ENCODE assay signal across 24 mouse cellular contexts in genomic region chr13:37302877-37303276, GRCm38 (mm10). TPM values are rescaled to one million over a fixed set of nuclear protein-coding genes. Genes with fewer than 3 reads are reported as not detected.
DNase-seq lines count a peak whose midpoint lies in the region; ATAC-seq lines count a peak whose summit lies in the region.
"Had no signal": no experiment of that assay in that cellular context is flagged by ENCODE, and none has a peak within 500 bp of the region (broad histone marks: within the 10 kb centered on the region; RNA-seq: fewer than 3 reads in every experiment).

No protein-coding gene starts in this region.

- no peak for ATAC-seq in hindbrain, embryonic 11.5 days (ENCODE audit: low FRiP score)
- ATAC-seq: CD4-positive, CD25-positive, alpha-beta regulatory T cell, adult 4 months; forebrain, embryonic 16.5 days; hindbrain, postnatal 0 days had no signal

- H3K27me3 ChIP-seq in limb, embryonic 10.5 days (ENCODE audit: low read depth, poor library complexity, severe bottlenecking) = no peaks in the 10 kb centered on the region
- no peaks in the 10 kb centered on the region for H3K27me3 ChIP-seq in hindbrain, embryonic 11.5 days (ENCODE audit: control insufficient read depth, insufficient read depth, low read length)
- H3K27me3 ChIP-seq: embryonic facial prominence, embryonic 12.5 days; heart, embryonic 13.5 days; hindbrain, embryonic 13.5 days had no signal

- 0 out of 2 replicates have a peak, but pooled peaks cover 3% of the 10 kb centered on the region for H3K4me1 ChIP-seq in brown adipose tissue, adult 24 weeks (ENCODE audit: control insufficient read depth, insufficient read depth, insufficient read length, low read length)
- H3K4me1 ChIP-seq in limb, embryonic 10.5 days = no peaks in the 10 kb centered on the region
- H3K4me1 ChIP-seq in hindbrain, embryonic 11.5 days (replicated peaks; ENCODE audit: control insufficient read depth, insufficient read depth, low read length) = no peaks in the 10 kb centered on the region
- H3K4me1 ChIP-seq: embryonic facial prominence, embryonic 12.5 days; forebrain, embryonic 10.5 days; hindbrain, embryonic 13.5 days had no signal

- WGBS in limb, embryonic 10.5 days = 35% methylated on average over 5 of the region's 5 CpGs
- WGBS in hindbrain, embryonic 11.5 days = 52% methylated on average over 5 of the region's 5 CpGs

- no peak overlapping the region for H3K9ac ChIP-seq in hindbrain, embryonic 11.5 days (ENCODE audit: low read depth, low read length)
- H3K9ac ChIP-seq: embryonic facial prominence, embryonic 12.5 days; heart, embryonic 13.5 days; hindbrain, embryonic 13.5 days had no signal

- H3K4me2 ChIP-seq in hindbrain, embryonic 11.5 days (replicated peaks; ENCODE audit: low read depth, low read length) = no peak overlapping the region
- H3K4me2 ChIP-seq: embryonic facial prominence, embryonic 12.5 days; heart, embryonic 13.5 days; hindbrain, embryonic 13.5 days had no signal

- no peak overlapping the region for H3K4me3 ChIP-seq in brown adipose tissue, adult 24 weeks (ENCODE audit: insufficient read depth, low read depth, low read length)
- no peak overlapping the region for H3K4me3 ChIP-seq in limb, embryonic 10.5 days
- no peak overlapping the region for H3K4me3 ChIP-seq in hindbrain, embryonic 11.5 days (ENCODE audit: low read depth, low read length)
- H3K4me3 ChIP-seq: embryonic facial prominence, embryonic 12.5 days; forebrain, embryonic 10.5 days; gastrocnemius, adult 2 months; heart, embryonic 13.5 days; hindbrain, embryonic 13.5 days had no signal

- H3K27ac ChIP-seq in brown adipose tissue, adult 24 weeks (replicated peaks; ENCODE audit: low read depth, low read length) = peak overlapping the region; percentile 76
- no peak overlapping the region for H3K27ac ChIP-seq in limb, embryonic 10.5 days
- H3K27ac ChIP-seq in hindbrain, embryonic 11.5 days (ENCODE audit: low read depth, low read length) = no peak overlapping the region
- H3K27ac ChIP-seq: embryonic facial prominence, embryonic 12.5 days; forebrain, embryonic 10.5 days; gastrocnemius, adult 2 months; heart, embryonic 13.5 days; hindbrain, embryonic 13.5 days; hindbrain, postnatal 0 days had no signal

- H3K9me3 ChIP-seq in limb, embryonic 10.5 days (replicated peaks) = no peaks in the 10 kb centered on the region
- H3K9me3 ChIP-seq in hindbrain, embryonic 11.5 days (ENCODE audit: control insufficient read depth, low read length) = no peaks in the 10 kb centered on the region
- H3K9me3 ChIP-seq: embryonic facial prominence, embryonic 12.5 days; forebrain, embryonic 10.5 days; G1E; heart, embryonic 13.5 days; hindbrain, embryonic 13.5 days had no signal

- H3K36me3 ChIP-seq in limb, embryonic 10.5 days = no peaks in the 10 kb centered on the region
- no peaks in the 10 kb centered on the region for H3K36me3 ChIP-seq in hindbrain, embryonic 11.5 days (ENCODE audit: control insufficient read depth, insufficient read depth, low read length)
- H3K36me3 ChIP-seq: embryonic facial prominence, embryonic 12.5 days; forebrain, embryonic 10.5 days; G1E; heart, embryonic 13.5 days; hindbrain, embryonic 13.5 days had no signal

- DNase-seq in NIH3T3 (ENCODE audit: low read depth) = peak; percentile 88
- peak; percentile 21 for DNase-seq in limb, embryonic 10.5 days (ENCODE audit: low spot score)
- DNase-seq in hindbrain, embryonic 11.5 days (ENCODE audit: low spot score) = no peak
- DNase-seq in layer of hippocampus, adult 8-10 months (ENCODE audit: low spot score in 2 of 2) = no peak
- DNase-seq in spleen, adult 18-20 months = no peak
- DNase-seq: adrenal gland, postnatal 25 days; B cell, adult 2 months; cerebellum, adult 2 months; cerebellum, postnatal 14 days; embryo, embryonic 11 days; gastrocnemius, adult 2 months; gastrocnemius, postnatal 25 days; heart, adult 11 months; heart, postnatal 4 days; kidney, adult 18-20 months had no signal

RNA-seq across cellular contexts. Expression of gene Ly86, which starts 42.1 kb away (rescaled TPM):
- polyA plus RNA-seq in brown adipose tissue, adult 24 weeks (2012; ENCODE audit: insufficient read depth, insufficient read length, missing spikeins) = 8.7 and 12.4 TPM in 2 replicates
- 1.4 and 1.9 TPM in 2 replicates for polyA plus RNA-seq in limb, embryonic 10.5 days (2016; fragmentation: Nextera tagmentation; extraction: Ambion mirVana)
- 7.2 and 8.6 TPM in 2 replicates for polyA plus RNA-seq in hindbrain, embryonic 11.5 days (2014; fragmentation: Nextera tagmentation; extraction: Ambion mirVana)
- total RNA-seq in layer of hippocampus, adult 8-10 months (2022) = 10 to 100 TPM in 2 of 4 experiments, 1 to 10 TPM in 2; 8.7 to 78.2 (median 39.6) TPM
- polyA plus RNA-seq: G1E had no signal

Comparison
In these comparisons a context has a peak if more than half of its experiments do, and no peak if none do; other contexts are left out.
1. DNase-seq: peak in NIH3T3 (single experiment) and limb, embryonic 10.5 days (single experiment); none in hindbrain, embryonic 11.5 days (single experiment), layer of hippocampus, adult 8-10 months (0 of 2) and spleen, adult 18-20 months (0 of 2).